Mouse (Mus musculus): ENCODE measurements around the gene Olfr222. TPM values are rescaled to one million over a fixed set of nuclear protein-coding genes. Genes with fewer than 3 reads are reported as not detected.
"Not testable (repeated sequence)": the region's sequence is repeated elsewhere in the genome, so short reads cannot be mapped to it uniquely, and the experiment has no call there.

The Olfr222 gene
- not detected for total RNA-seq (2021)

DNA sequence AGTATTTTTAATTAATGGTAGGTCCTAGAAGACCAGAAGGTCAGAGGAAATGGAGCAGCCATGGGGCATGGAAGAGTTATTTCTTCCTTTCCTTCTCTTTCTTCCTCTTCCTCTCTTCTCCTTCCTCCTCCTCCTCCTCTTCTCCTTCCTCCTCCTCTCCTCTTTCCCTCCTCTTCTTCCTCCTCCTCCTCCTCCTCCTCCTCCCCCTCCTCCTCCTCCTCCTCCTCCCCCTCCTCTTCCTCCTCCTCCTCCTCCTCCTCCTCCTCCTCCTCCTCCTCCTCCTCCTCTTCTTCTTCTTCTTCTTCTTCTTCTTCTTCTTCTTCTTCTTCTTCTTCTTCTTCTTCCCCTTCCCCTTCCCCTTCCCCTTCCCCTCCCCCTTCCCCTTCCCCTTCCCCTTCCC lies at the start of gene Olfr222:
Gene Olfr222, minus strand, starts transcription at position 101 of the 400 bp plus-strand sequence.
- DNase-seq (ENCODE audit: extremely low spot score in 1 of 2, low spot score in 1 of 2): not testable (repeated sequence)

DNA sequence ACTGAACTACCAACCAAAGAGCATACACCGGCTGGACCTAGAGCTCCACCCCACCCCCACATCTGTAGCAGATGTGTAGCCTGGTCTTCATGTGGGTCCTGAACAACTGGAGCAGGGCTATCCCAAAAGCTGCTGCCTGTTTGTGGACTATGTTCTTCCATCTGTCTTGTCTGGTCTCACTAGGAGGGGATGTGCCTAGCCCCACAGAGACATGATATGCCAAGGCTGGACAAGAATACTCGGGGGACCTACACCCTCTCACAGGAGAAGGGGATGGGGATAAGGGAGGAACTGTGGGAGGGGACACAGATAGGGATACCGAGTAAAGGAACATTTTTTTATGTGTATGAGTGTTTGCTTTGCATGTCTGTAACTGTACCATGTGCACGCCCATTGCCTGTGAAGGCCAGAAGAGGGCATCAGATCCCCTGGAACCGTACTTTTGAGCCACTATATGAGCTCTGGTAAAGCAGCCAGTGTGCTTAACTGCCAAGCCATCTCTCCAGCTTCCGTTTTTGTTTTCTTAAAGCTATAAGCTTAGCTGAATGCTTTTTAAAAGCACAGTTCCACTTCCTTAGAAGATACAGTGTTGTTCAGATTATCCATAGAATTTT lies 48.1 kb upstream of the Olfr222 start:
- DNase-seq (ENCODE audit: extremely low spot score in 1 of 2, low spot score in 1 of 2): peak; percentile 18 to 51

DNA sequence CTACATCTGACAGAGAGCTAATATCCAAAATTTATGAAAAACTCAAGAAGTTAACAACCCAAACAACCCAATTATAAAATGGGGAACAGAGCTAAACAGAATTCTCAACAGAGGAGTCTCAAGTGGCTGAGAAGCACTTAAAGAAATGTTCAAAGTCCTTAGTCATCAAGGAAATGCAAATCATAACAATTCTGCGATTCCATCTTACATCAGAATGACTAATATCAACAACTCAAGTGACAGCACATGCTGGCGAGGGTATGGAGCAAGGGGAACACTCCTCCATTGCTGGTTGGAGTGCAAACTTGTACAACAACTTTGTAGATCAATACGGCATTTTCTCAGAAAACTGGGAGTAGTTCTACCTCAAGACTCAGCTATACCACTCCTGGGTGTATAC lies 46.2 kb upstream of the Olfr222 start:
- DNase-seq (ENCODE audit: extremely low spot score in 1 of 2, low spot score in 1 of 2): no peak

DNA sequence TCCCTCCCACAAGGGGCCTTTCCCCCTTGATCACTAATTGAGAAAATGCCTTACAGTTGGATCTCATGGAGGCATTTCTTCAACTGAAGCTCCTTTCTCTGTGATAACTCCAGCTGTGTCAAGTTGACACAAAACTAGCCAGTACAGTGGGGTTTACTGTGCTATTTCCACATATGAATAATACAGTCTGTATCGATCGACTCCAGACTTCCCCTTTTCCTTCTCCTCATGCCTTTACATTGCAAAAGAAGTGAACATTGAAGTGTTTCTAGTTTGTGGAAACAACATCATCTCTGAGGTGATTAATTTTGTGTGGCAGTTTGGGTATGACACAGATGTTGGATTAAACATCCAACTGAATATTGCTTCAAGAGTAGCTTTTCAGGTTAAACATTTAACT lies 41.0 kb upstream of the Olfr222 start:
- not testable (repeated sequence) for DNase-seq (ENCODE audit: extremely low spot score in 1 of 2, low spot score in 1 of 2)

DNA sequence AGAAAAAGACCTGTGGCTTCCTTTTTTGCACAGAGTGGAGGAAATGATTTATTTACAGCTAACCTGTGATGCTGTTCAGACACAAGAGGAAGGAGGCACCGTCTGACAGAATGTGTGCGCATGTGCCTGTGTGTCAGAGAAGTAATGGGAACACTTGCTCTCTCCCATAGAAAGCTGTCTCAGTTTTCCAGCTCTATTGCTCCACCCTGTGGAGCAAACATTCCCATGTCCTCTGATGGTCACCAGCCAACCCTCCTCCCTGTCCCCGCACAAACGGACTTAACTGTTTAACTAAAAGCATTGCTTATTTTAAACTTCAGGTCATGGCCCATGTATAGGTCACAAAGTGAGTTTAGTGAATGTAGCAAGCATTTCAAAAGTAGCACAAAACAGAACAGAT lies 38.1 kb upstream of the Olfr222 start:
- peak in 1 of 2 experiments; percentile 39 for DNase-seq (ENCODE audit: extremely low spot score in 1 of 2, low spot score in 1 of 2)

DNA sequence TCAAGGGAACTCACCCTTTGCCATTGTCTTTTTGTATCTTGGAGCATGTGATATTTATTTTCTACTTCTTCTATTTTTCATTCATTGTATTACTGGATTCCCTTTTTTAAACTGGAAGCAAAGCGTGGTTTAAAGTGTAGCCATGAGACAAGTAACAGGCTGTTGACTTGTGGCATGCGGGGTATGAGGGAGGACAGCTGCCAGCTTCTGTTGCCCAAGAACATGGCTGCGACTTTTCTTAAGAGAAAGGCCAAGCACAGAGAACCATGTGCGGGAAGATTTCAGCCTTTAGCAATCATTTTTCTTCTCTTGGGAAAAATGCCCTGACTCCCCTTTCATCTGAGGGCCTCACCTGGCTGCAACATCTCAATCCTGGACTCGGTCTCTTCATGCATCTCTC lies 35.6 kb upstream of the Olfr222 start:
- DNase-seq (ENCODE audit: extremely low spot score in 1 of 2, low spot score in 1 of 2): no peak

DNA sequence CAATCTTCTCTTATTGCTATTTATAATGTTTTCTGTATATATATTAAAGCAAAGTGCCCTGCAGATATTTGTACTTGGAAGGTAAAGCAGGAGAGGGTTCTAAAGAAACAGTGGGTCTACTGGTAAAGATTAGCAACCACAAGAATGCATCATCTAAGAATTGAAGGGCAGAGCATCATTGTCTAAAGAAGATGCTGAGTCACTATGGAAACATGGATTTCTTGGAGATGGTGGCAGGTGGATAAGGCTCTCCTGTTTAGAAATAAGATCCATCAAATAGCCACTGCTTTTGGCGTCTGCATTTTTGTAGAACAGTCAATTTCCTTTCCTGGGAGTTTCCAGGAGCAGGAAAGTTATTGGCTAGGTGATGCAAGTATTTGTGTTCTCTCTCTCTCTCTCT lies 26.3 kb upstream of the Olfr222 start:
- no peak for DNase-seq (ENCODE audit: extremely low spot score in 1 of 2, low spot score in 1 of 2)

DNA sequence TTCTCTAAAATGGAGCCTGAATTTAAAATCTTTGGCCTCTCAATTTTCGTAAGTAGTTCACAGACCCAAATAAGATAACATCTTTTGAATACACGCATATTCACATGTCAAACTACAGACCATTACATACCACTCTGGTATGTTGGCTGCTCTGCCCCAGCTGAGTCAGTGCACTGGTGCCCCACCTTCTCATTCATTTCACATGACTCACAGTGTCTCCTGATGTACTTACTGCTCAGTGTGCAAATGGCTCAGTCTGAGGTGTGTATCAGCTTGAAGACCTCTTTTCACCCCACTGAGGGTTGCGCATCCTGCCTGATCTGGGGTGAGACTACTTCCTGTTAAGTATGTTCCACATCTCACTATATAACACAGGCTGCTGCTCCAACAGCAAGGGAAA lies 24.8 kb upstream of the Olfr222 start:
- no peak for DNase-seq (ENCODE audit: extremely low spot score in 1 of 2, low spot score in 1 of 2)

DNA sequence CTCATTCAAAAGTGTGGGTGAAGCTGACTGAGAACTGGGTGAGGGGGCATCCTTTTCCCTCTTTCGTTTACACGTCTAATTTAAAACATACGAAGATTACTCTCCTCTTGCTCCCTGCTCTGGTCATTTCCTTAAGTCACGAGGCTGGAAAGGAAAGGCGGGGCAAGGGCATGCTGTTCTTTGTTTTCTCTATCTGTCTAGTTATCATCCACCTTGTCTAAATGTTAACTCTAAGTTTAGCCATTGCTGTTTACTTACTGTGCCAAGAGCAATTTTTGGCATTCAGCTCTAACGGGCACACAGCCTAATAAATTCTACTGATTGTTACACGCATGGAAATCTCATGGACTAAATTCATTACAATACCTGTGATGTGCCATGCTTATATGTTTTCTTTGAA lies 23.2 kb upstream of the Olfr222 start:
- DNase-seq (ENCODE audit: extremely low spot score in 1 of 2, low spot score in 1 of 2): no peak

DNA sequence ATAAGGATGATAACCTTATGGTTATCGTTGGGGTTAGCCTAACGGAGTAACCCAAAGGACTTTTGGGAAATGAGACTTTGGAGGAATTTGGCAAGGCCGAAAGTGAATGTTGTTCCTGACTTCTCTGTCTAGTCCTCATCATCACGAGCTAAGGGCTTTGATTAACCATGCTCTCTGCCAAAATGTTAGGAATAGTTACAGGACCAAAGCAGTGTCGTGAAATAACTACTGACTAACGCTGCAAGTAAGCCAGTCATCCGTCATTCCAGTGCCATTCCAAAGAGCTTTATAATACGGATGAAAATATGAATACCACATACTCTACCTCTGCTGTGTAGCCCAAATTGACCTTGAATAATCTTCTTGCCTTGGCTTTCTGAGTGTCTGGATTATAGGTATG lies 20.9 kb upstream of the Olfr222 start:
- DNase-seq (ENCODE audit: extremely low spot score in 1 of 2, low spot score in 1 of 2): no peak

DNA sequence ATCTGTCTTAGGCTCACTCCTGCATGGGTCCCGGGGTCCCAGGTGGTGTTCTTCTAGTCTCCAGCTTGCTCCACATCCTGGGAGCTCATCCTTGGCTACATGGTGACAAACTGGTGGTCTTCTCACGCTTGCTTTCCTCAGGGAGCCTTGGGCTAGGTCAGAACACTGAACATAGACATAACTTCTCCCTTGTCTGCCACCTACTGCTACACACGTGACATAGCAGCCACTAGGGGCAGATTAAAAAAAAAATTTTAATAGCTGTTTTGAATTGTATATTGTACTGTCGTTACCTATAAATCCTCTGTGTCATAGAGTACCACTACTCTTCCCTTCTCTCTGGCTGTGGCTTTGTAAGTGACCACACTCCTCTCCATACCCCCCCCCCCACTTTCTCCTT lies 20.1 kb upstream of the Olfr222 start:
- no peak for DNase-seq (ENCODE audit: extremely low spot score in 1 of 2, low spot score in 1 of 2)

DNA sequence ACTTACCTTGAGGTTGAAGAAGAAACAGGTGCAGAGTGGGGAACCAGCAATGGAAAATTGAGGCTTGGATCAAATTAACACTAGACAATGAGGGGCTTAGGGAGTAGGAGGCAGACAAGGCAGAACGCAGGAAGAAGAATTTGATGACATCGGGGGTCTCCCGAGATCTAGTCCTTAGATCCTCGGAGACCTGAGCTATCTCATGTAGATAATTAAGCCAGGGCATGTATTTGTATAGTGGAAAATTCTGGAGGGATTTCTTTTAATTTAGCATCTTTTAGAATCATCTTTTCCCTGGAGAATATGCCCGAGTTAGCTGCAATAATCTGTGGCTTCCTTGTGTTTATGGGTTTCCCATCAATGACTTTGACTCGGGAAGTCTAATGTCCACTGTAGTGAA lies 17.2 kb upstream of the Olfr222 start, which contains the start of gene Olfr223:
Gene Olfr223, minus strand, starts transcription at position 101 of the 400 bp plus-strand sequence.
- DNase-seq (ENCODE audit: extremely low spot score in 1 of 2, low spot score in 1 of 2): no peak

DNA sequence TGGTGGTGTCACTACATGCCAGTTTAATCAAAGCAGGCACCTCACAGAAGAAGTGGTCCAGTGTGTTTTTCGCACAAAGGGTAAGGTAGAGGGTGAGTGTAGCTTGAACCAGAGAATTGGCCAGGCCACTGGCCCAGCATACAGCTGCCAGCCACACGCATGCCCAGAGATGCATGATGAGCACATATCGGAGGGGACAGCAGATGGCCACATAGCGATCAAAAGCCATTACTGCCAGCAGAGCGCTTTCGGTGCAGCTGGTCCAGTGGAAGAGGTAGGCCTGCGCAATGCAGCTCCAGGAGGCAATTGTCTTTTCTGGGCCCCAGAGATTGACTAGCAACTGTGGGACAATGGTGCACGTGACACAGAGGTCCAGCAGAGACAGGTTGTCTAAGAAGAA lies 13.5 kb upstream of the Olfr222 start:
- DNase-seq (ENCODE audit: extremely low spot score in 1 of 2, low spot score in 1 of 2): no peak

DNA sequence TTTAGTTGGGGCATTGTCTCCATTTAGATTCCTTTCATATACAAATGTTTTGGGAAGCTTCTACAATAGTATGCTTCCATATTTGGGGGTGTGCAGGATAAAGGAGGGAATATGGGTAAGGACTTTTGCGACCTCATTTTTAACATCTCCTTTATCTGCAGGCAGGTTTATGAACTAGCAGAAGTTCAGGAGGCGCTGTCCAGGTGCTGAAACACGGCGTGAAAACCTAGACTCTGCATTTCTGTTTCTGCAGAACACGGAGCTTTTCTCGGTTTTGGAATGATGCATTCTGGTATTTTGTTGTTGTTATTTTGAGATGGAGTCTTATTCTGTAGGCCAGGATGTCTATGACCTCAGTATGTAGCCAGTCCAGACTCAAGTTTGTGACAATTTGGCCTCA lies 8.5 kb upstream of the Olfr222 start:
- no peak for DNase-seq (ENCODE audit: extremely low spot score in 1 of 2, low spot score in 1 of 2)

DNA sequence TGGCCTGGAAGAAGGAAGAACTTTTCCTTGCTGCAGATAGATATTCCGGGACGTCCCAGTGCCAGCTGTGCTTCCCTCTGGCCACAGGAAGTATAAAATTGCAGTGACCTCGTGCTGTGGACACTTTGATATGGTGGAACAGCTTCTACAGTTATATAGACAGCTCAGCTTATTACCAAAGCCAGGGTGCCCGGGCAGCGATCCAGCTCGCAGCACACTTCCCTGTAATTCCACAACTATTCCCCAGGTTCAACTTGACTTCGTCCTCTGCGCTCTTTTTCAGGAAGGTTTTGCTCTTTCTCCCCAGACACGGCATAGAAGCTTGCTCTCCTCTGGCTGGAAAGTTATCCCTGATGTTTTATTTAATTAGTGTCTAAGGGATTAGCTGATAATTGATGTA lies 309 bp downstream of the Olfr222 start:
- DNase-seq (ENCODE audit: extremely low spot score in 1 of 2, low spot score in 1 of 2): no peak

DNA sequence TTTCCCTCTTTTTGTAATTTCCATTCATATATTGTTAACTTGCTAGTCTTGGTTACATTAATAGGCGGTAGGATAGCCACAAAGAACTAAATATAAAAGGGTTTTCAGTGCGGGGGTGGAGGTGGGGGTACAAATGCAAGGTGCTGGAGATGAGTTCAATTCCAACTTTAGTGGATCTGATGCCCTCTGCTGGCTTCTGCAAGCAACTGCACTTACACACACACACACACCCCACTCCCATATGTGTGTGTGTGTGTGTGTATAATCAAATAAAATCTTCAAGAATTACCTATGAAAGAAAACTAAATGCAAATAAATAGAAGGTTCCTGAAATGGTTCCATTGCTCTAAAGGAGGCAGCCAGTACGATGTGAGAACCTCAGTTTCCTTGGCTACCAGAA lies 6.7 kb downstream of the Olfr222 start:
- DNase-seq (ENCODE audit: extremely low spot score in 1 of 2, low spot score in 1 of 2): peak in 1 of 2 experiments; percentile 16

DNA sequence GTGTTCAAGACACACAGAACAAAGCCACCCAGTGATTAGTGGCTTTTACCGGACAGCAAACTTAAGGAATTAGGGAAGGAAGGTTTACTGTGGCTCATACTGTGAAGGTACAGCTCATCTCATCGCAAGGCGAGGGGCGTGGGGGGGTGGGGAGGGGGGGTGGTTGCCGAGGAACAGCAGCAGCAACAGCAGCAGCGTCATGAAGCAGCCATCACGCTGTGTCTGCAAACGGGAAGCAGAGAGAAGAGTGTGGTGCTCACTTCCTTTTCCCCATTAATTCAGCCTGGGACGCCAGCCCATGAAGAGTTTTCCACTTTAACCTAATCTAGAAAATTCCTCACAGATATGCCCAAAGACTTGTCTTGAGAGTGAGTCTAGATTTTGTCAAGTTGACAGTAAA lies 13.2 kb downstream of the Olfr222 start:
- DNase-seq (ENCODE audit: extremely low spot score in 1 of 2, low spot score in 1 of 2): no peak

DNA sequence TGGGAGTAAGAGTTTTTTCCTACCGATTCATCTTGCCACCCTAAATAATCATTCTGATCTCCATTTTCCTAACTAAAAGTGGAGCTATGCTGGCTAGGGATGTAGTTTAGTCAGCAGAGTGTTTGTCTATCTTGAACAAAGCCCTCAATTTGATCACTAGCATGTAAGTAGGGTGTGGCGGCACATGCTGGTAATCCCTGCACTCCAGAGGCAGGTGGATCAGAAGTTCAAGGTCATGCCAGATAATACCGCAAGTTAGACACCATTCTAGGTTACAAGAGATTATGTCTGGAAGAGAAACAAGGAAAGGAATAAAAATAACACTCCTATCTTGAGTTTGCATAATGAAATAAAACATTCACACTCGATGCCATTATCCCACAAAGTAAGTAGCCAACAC lies 13.7 kb downstream of the Olfr222 start:
- DNase-seq (ENCODE audit: extremely low spot score in 1 of 2, low spot score in 1 of 2): no peak

DNA sequence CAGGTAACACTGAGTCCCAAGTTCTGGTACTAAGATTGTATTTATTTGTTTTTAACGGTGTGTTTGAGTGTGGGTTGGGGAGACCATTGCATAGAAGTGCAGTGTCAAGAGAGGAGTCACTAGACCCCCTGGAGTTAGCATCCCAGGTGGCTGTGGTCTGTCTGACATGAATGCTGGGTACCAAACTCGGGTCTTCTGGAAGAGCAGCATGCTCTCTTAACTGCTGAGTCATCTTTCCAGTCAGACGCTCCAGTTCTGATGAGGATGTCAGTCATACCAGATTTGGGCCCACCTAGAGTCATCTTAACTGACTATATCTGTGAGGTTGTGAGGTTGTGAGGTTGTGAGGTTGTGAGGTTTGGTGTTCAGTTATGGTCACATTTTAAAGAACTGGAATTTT lies 15.1 kb downstream of the Olfr222 start:
- DNase-seq (ENCODE audit: extremely low spot score in 1 of 2, low spot score in 1 of 2): no peak

DNA sequence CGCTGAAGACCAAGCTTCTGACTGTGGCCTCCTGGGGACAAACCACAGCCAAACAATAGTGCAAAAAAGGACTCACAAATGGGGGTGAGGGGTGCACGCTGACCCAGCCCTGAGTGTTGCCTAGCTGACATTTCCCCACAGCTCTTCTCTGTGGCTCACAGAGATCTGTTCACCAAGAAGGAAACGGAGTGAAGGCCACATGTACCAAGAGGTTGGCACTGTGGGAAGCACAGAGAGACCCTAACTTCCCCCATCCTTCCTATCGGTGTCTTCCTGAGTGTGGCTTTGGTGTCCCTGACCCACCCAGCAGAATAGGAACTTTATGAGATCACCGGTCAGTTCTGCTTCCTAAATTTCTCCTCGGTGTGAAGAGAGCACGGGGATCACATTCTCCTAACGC lies 21.5 kb downstream of the Olfr222 start:
- DNase-seq (ENCODE audit: extremely low spot score in 1 of 2, low spot score in 1 of 2): no peak

DNA sequence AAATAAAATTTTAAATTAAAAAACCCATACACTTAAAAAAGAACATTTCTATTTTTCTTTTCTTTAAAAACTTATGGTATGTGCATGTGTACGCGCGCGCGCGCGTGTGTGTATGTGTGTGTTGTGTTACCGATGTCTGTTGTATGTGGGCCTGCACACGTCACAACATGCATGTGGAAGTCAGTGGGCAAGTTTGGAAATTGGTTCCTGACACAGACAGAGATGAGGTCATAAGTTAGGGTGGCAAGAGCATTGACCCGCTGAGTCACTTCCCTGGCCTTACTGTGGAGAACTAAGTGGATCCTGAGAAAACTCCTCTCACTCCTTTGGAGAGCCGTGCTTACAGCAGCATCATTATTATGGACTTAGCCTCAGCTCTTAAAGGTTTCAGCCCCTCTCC lies 21.9 kb downstream of the Olfr222 start:
- DNase-seq (ENCODE audit: extremely low spot score in 1 of 2, low spot score in 1 of 2): no peak

DNA sequence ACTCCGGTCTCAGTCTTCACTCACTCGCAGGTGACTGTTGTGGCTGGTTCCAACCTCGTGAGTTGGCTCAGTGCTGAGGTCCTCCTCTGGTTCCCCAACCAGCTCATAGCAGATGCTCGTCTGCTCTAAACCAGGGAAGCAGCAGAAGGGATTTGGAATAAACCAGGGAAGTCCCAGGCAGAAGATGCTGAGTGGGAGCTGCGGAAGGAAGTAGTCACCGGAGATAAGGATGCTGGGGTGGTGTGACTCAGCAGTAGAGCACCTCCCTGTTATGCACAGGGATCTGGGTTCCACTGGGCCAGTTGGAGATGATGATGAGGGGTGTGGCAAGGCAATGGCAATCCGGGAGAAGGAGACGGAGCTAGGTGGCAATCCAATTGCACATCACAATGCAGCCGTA lies 32.0 kb downstream of the Olfr222 start:
- DNase-seq (ENCODE audit: extremely low spot score in 1 of 2, low spot score in 1 of 2): no peak

DNA sequence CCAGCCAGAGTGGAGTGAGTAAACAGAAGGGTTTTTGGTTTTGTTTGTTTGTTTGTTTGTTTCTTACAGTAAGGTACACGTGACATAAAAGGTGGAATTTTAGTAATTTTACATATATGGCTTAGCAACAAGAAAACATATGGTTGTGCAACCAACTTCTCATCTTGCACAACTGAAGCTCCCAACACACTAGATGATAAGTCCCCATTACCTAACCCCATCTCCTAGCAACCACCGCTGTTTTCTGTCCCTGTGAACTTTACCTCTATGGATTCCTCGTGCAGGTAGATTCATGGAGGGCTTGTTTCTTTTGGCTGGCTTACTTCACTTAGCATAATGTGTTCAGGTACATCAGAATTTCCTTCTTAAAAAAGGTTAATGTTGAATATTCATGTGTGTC lies 32.7 kb downstream of the Olfr222 start:
- no peak for DNase-seq (ENCODE audit: extremely low spot score in 1 of 2, low spot score in 1 of 2)
